Mouse (Mus musculus): Measurements from ENCODE around the gene Gatad2a.

DNA sequence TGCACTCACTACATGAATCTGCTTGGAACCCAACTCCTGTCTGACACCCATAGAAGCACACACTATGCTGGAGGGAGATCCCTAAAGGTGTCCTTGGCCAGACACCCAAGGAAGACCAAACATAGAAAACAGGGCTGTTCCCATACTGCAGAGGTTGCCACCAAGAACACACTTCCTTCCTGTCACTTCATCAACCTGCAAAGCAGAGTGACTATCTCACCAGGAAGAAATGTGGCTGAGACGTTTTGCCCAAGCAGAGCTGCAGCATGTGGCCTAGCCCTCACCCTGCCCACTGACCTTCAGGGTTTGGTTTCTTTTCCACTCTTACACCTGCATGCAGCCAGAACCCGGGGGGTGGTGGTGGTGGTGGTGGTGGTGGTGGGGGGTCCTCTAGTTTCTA lies 62.4 kb downstream of the Gatad2a start:
- TF ChIP-seq CTCF (IDR thresholded peaks at IDR 0.05; ENCODE audit: control insufficient read depth, insufficient read depth, low read length) (no peak), POLR2A (IDR thresholded peaks at IDR 0.05; ENCODE audit: borderline replicate concordance, control insufficient read depth, low read depth, low read length) (no peak)
